Mouse (Mus musculus) spleen, adult 12 weeks (tissue): ENCODE results near the gene Snap25.

Experiments used
- DNase-seq: peaks from one replicate; pipeline ENCODE4 v3.0.0; 2022; ENCODE audit warnings: low spot score

The Snap25 gene

GRCm38 (mm10) chr2:136713299-136713758 lies at the start of gene Snap25:
Gene Snap25, plus strand, starts transcription at chr2:136713453.
- DNase-seq: no peak

- no peak for DNase-seq
Measured at GRCm38 (mm10) chr2:136666951-136667350, 46.3 kb upstream of the Snap25 start.

GRCm38 (mm10) chr2:136669183-136669582 lies 44.1 kb upstream of the Snap25 start:
- DNase-seq: no peak

- no peak for DNase-seq
Measured at GRCm38 (mm10) chr2:136669665-136670064, 43.6 kb upstream of the Snap25 start.

- no peak for DNase-seq
Measured at GRCm38 (mm10) chr2:136670539-136671271, 42.5 kb upstream of the Snap25 start.

- no peak for DNase-seq
Measured at GRCm38 (mm10) chr2:136674077-136674757, 39.0 kb upstream of the Snap25 start.

- DNase-seq: no peak
Measured at GRCm38 (mm10) chr2:136676196-136676595, 37.1 kb upstream of the Snap25 start.

GRCm38 (mm10) chr2:136676918-136677445 lies 36.3 kb upstream of the Snap25 start:
- DNase-seq: no peak

- DNase-seq: no peak
Measured at GRCm38 (mm10) chr2:136678321-136679161, 34.7 kb upstream of the Snap25 start.

GRCm38 (mm10) chr2:136679280-136680221 lies 33.7 kb upstream of the Snap25 start:
- no peak for DNase-seq

- no peak for DNase-seq
Measured at GRCm38 (mm10) chr2:136682146-136682860, 30.9 kb upstream of the Snap25 start.

- no peak for DNase-seq
Measured at GRCm38 (mm10) chr2:136686195-136686594, 27.1 kb upstream of the Snap25 start.

GRCm38 (mm10) chr2:136687316-136687715 lies 25.9 kb upstream of the Snap25 start:
- DNase-seq: no peak

- no peak for DNase-seq
Measured at GRCm38 (mm10) chr2:136689476-136689875, 23.8 kb upstream of the Snap25 start.

GRCm38 (mm10) chr2:136691681-136692080 lies 21.6 kb upstream of the Snap25 start:
- DNase-seq: no peak

- DNase-seq: no peak
Measured at GRCm38 (mm10) chr2:136699429-136700227, 13.6 kb upstream of the Snap25 start.

- no peak for DNase-seq
Measured at GRCm38 (mm10) chr2:136703376-136703775, 9.9 kb upstream of the Snap25 start.

- no peak for DNase-seq
Measured at GRCm38 (mm10) chr2:136711155-136711554, 2.1 kb upstream of the Snap25 start.

GRCm38 (mm10) chr2:136711746-136712440 lies 1.4 kb upstream of the Snap25 start:
- DNase-seq: no peak
